Mouse (Mus musculus): ENCODE data around the gene Lbh. TPM values are rescaled to one million over a fixed set of nuclear protein-coding genes. Genes with fewer than 3 reads are reported as not detected.

Lbh gene
- polyA plus RNA-seq, 1 experiment: 216 TPM

DNA sequence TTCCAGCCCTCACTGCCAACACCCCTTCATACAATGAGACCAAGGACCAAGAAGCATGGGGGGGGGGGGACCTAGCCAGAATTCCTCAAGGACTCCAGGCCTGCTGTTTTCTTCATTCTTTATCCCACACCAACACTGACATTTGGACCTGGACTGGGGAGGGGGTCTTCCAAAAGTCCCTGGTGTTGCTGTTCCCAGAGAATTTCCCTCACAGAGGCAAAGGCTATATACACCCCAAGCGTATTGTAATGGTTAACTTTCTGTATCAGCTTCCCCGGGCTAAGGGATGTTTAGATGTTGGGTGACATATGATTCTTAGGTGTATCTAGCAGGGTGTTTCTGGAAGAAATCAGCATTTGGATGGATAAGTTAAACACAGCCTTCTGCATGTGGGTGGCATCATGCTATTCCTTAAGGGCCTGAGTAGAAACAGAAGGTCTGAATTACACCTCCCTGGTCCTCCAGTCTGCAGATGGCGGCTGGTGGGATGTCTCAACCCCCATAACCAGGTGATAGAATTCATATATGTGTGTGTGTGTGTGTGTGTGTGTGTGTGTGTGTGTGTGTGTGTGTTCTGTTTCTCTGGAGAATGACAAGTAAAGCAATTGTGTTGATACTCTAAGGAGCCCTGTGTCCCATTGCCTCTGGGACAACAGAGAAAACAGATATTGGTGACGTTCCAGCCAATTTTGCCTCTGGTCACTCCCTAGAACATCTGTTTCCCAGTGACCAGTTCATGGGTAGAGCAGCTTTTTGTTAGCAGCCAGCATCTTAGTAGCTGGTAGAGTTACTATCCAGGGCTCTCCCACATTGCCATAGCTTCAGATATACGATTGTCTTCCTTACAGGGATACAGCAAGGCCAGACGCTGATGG lies 35.9 kb downstream of the Lbh start:
- Histone ChIP-seq H3K27me3 (ENCODE audit: control insufficient read depth, insufficient read depth, low read length) (no peaks in the 10 kb centered on the region), H3K36me3 (ENCODE audit: control insufficient read depth, insufficient read depth, low read length) (no peaks in the 10 kb centered on the region), H3K27ac (ENCODE audit: control insufficient read depth, insufficient read depth, low read length) (no peak overlapping the region), H3K4me3 (ENCODE audit: control insufficient read depth, insufficient read depth, low read length) (no peak overlapping the region), H3K4me1 (replicated peaks; ENCODE audit: control insufficient read depth, insufficient read depth, low read length) (peaks cover 11% of the 10 kb centered on the region)
- TF ChIP-seq POLR2A (IDR thresholded peaks at IDR 0.05; ENCODE audit: control insufficient read depth, extremely low read depth, insufficient read depth, low read length, poor library complexity) (no peak), CTCF (IDR thresholded peaks at IDR 0.05; ENCODE audit: borderline replicate concordance, control insufficient read depth, extremely low read depth, insufficient read depth, low read length, poor library complexity) (no peak)
- DNase-seq: no peak
- WGBS: 96% methylated on average over 6 of the region's 6 CpGs

DNA sequence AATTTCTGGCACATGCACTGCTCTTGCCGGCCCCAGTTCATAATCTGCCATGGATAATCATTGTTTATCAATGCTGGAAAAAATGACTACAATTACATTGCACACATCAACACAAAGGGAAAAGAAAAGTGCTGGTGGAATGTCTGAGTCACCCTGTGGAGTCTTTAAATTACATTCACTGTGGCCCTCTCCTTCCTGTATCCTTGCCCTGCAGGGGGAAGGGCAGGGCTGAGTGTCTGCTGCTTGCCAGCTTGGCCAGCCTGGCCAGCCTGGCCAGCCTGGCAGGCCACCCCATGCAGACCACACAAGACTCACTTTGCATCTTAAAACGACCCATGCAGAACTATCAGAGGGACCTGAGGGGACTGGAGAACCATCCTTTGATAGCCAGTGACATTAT lies 37.4 kb downstream of the Lbh start:
- H3K36me3 ChIP-seq (ENCODE audit: control insufficient read depth, insufficient read depth, low read length): no peaks in the 10 kb centered on the region
- H3K4me1 ChIP-seq (replicated peaks; ENCODE audit: control insufficient read depth, insufficient read depth, low read length): peaks cover 9% of the 10 kb centered on the region
- H3K4me3 ChIP-seq (ENCODE audit: control insufficient read depth, insufficient read depth, low read length): no peak overlapping the region
- no peak overlapping the region for H3K27ac ChIP-seq (ENCODE audit: control insufficient read depth, insufficient read depth, low read length)
- H3K27me3 ChIP-seq (ENCODE audit: control insufficient read depth, insufficient read depth, low read length): no peaks in the 10 kb centered on the region
- no peak for TF ChIP-seq CTCF (IDR thresholded peaks at IDR 0.05; ENCODE audit: borderline replicate concordance, control insufficient read depth, extremely low read depth, insufficient read depth, low read length, poor library complexity)
- TF ChIP-seq POLR2A (IDR thresholded peaks at IDR 0.05; ENCODE audit: control insufficient read depth, extremely low read depth, insufficient read depth, low read length, poor library complexity): no peak
- DNase-seq: no peak
- 61% methylated on average over 2 of the region's 2 CpGs for WGBS

DNA sequence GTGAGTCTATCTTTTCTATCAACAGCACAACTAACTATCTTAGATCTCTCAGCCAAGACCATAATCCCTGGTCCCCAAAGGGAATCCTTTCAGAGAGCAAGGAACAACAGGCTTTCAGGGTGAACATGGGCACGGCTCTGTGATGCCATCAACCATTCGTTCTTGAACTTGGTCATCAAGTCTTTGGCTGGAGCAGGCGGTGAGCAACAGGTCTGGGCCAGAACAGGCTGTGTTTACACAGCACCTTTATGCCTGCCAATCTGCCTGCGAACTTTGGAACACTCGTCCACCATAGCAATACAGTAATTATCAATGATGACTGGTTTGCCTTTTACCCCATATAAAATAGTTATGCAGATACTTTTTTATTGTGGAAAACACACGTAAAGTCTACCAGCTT lies 38.9 kb downstream of the Lbh start:
- H3K4me3 ChIP-seq (ENCODE audit: control insufficient read depth, insufficient read depth, low read length): no peak overlapping the region
- no peak overlapping the region for H3K27ac ChIP-seq (ENCODE audit: control insufficient read depth, insufficient read depth, low read length)
- WGBS: 98% methylated on average over 6 of the region's 6 CpGs
- H3K36me3 ChIP-seq (ENCODE audit: control insufficient read depth, insufficient read depth, low read length): no peaks in the 10 kb centered on the region
- H3K4me1 ChIP-seq (replicated peaks; ENCODE audit: control insufficient read depth, insufficient read depth, low read length): peaks cover 21% of the 10 kb centered on the region
- H3K27me3 ChIP-seq (ENCODE audit: control insufficient read depth, insufficient read depth, low read length): no peaks in the 10 kb centered on the region
- no peak for DNase-seq
- TF ChIP-seq CTCF (IDR thresholded peaks at IDR 0.05; ENCODE audit: borderline replicate concordance, control insufficient read depth, extremely low read depth, insufficient read depth, low read length, poor library complexity) (no peak), POLR2A (IDR thresholded peaks at IDR 0.05; ENCODE audit: control insufficient read depth, extremely low read depth, insufficient read depth, low read length, poor library complexity) (no peak)

DNA sequence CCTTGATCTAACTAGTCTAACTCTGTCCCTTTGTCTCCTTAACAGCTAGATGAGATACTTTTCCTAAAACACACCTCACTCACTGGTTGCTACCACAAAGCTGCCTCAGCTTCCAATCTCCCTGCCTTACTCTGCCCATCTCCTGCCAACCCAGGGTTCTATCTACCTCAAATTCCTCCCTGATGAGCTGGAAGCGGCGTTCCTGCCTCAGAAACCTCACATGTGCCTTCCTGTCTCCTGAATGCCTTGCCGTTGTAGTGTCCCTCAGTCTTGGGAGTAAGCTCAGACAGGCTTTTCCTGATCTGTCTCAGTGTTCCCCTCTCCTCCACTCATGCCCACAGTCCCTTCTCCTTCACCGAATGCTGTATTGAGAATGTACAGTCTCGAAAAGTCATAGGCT lies 40.8 kb downstream of the Lbh start:
- no peaks in the 10 kb centered on the region for H3K36me3 ChIP-seq (ENCODE audit: control insufficient read depth, insufficient read depth, low read length)
- 90% methylated on average over 5 of the region's 5 CpGs for WGBS
- no peak for DNase-seq
- H3K4me1 ChIP-seq (replicated peaks; ENCODE audit: control insufficient read depth, insufficient read depth, low read length): peaks cover 21% of the 10 kb centered on the region
- no peak overlapping the region for H3K27ac ChIP-seq (ENCODE audit: control insufficient read depth, insufficient read depth, low read length)
- no peaks in the 10 kb centered on the region for H3K27me3 ChIP-seq (ENCODE audit: control insufficient read depth, insufficient read depth, low read length)
- TF ChIP-seq CTCF (IDR thresholded peaks at IDR 0.05; ENCODE audit: borderline replicate concordance, control insufficient read depth, extremely low read depth, insufficient read depth, low read length, poor library complexity) (no peak), POLR2A (IDR thresholded peaks at IDR 0.05; ENCODE audit: control insufficient read depth, extremely low read depth, insufficient read depth, low read length, poor library complexity) (no peak)
- H3K4me3 ChIP-seq (ENCODE audit: control insufficient read depth, insufficient read depth, low read length): no peak overlapping the region

DNA sequence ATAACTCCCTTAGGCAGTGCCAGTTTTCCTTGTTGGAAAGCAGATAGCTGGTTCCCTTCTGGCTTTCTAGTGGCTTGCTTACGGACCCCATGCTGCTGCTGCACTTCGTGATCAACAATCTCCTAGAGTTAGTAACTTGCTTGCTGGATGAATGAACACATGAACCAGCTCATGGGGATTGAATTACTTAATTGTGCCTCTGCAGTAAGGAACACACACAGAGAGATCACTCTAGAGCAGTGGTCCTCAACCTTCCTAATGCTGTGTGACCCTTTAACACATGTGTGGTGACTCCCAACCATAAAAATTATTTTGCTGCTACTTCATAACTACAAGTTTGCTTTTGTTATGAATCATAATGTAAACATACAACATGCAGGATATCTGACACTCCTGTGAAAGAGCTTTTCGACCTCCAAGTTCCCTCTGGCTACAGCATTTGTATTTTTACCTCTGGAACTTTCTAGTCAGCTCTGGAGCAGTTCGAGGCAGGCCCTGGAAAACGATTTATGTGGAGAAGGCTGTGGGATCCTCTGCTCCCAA lies 41.5 kb downstream of the Lbh start:
- Histone ChIP-seq H3K27me3 (ENCODE audit: control insufficient read depth, insufficient read depth, low read length) (no peaks in the 10 kb centered on the region), H3K27ac (ENCODE audit: control insufficient read depth, insufficient read depth, low read length) (no peak overlapping the region), H3K4me1 (replicated peaks; ENCODE audit: control insufficient read depth, insufficient read depth, low read length) (peaks cover 21% of the 10 kb centered on the region), H3K36me3 (ENCODE audit: control insufficient read depth, insufficient read depth, low read length) (no peaks in the 10 kb centered on the region), H3K4me3 (ENCODE audit: control insufficient read depth, insufficient read depth, low read length) (no peak overlapping the region)
- TF ChIP-seq CTCF (IDR thresholded peaks at IDR 0.05; ENCODE audit: borderline replicate concordance, control insufficient read depth, extremely low read depth, insufficient read depth, low read length, poor library complexity) (no peak), POLR2A (IDR thresholded peaks at IDR 0.05; ENCODE audit: control insufficient read depth, extremely low read depth, insufficient read depth, low read length, poor library complexity) (no peak)
- DNase-seq: no peak
- 88% methylated on average over 5 of the region's 5 CpGs for WGBS

DNA sequence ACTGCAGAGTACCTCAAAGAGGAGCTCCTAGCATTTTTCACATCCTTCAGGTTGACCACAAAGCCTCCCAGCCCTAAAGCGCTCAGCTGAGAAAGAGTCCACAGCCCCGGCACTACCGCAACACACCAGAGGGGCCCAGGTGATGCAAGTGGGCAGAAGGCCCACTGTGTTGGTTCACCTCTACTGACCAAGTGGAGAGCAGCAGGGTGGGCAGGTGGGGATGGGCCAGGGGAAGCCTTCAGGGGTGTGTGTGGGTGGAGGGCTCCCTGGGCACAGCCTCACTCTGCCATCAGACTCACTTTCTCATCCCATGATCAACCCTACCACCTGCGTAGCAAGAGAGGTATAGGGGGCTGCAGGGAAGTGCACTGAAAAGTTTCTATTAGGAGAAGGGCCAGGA lies 42.1 kb downstream of the Lbh start:
- no peaks in the 10 kb centered on the region for H3K27me3 ChIP-seq (ENCODE audit: control insufficient read depth, insufficient read depth, low read length)
- no peak for TF ChIP-seq CTCF (IDR thresholded peaks at IDR 0.05; ENCODE audit: borderline replicate concordance, control insufficient read depth, extremely low read depth, insufficient read depth, low read length, poor library complexity)
- TF ChIP-seq POLR2A (IDR thresholded peaks at IDR 0.05; ENCODE audit: control insufficient read depth, extremely low read depth, insufficient read depth, low read length, poor library complexity): no peak
- peaks cover 22% of the 10 kb centered on the region for H3K4me1 ChIP-seq (replicated peaks; ENCODE audit: control insufficient read depth, insufficient read depth, low read length)
- H3K4me3 ChIP-seq (ENCODE audit: control insufficient read depth, insufficient read depth, low read length): no peak overlapping the region
- DNase-seq: no peak
- 75% methylated on average over 4 of the region's 4 CpGs for WGBS
- H3K36me3 ChIP-seq (ENCODE audit: control insufficient read depth, insufficient read depth, low read length): no peaks in the 10 kb centered on the region
- H3K27ac ChIP-seq (ENCODE audit: control insufficient read depth, insufficient read depth, low read length): no peak overlapping the region
